Mouse (Mus musculus) forebrain, embryonic 11.5 days (tissue): Measurements from ENCODE around the gene Treml2. TPM values are rescaled to one million over a fixed set of nuclear protein-coding genes. Genes with fewer than 3 reads are reported as not detected.
"Not testable (repeated sequence)": the region's sequence is repeated elsewhere in the genome, so short reads cannot be mapped to it uniquely, and the experiment has no call there.

ENCODE experiments used
- ATAC-seq: fragments of 200-750 bp; cut with Nextera tagmentation; replicated peaks from 2 replicates; pipeline ENCODE4 v1.8.0; 2017; ENCODE audit warnings: moderate TSS enrichment; ENCODE audit not compliant: low FRiP score
- DNase-seq: peaks from one replicate; pipeline ENCODE4 v3.0.0-alpha.2; 2017; ENCODE audit warnings: low spot score
- H3K27ac ChIP-seq: fragments of 300-500 bp; sonication (generic); 2 replicates; pipeline ENCODE4 v1.5.1; 2014; ENCODE audit warnings: low read depth, low read length
- H3K27me3 ChIP-seq: fragments of 300-500 bp; sonication (generic); 2 replicates; pipeline ENCODE4 v1.6.1; 2014; ENCODE audit warnings: mild to moderate bottlenecking, low read length, mixed read lengths; ENCODE audit not compliant: control insufficient read depth, insufficient read depth
- H3K36me3 ChIP-seq: fragments of 300-500 bp; sonication (generic); 2 replicates; pipeline ENCODE4 v1.6.1; 2014; ENCODE audit warnings: mild to moderate bottlenecking, low read length, moderate library complexity, mixed read lengths; ENCODE audit not compliant: control insufficient read depth, insufficient read depth
- H3K4me1 ChIP-seq: fragments of 300-500 bp; sonication (generic); replicated peaks from 2 replicates; pipeline ENCODE4 v1.6.1; 2014; ENCODE audit warnings: low read length, mixed read lengths; ENCODE audit not compliant: control insufficient read depth, insufficient read depth
- H3K4me2 ChIP-seq: fragments of 300-500 bp; sonication (generic); 2 replicates; pipeline ENCODE4 v1.6.1; 2014; ENCODE audit warnings: low read depth, mild to moderate bottlenecking, low read length, moderate library complexity, mixed read lengths; ENCODE audit not compliant: severe bottlenecking
- H3K4me3 ChIP-seq: fragments of 300-500 bp; sonication (generic); 2 replicates; pipeline ENCODE4 v1.5.1; 2014; ENCODE audit warnings: low read depth, low read length
- H3K9ac ChIP-seq: fragments of 300-500 bp; sonication (generic); 2 replicates; pipeline ENCODE4 v1.6.1; 2014; ENCODE audit warnings: low read length
- H3K9me3 ChIP-seq: fragments of 300-500 bp; sonication (generic); 2 replicates; pipeline ENCODE4 v1.6.1; 2016; ENCODE audit warnings: low read length, mixed read lengths; ENCODE audit not compliant: control insufficient read depth
- WGBS: fragments of 180-500 bp; shearing (Covaris S2); extraction: QIAGEN DNeasy Blood & Tissue Kit; methylation state at CpG from one replicate; pipeline ENCODE4 v1.1.7; 2014; 5-methylcytosine and 5-hydroxymethylcytosine counted together
- polyA plus RNA-seq: library from polyadenylated mRNA; unstranded; fragments of >200 nt; fragmentation: Nextera tagmentation; extraction: Ambion mirVana; gene quantifications from 2 replicates; pipeline ENCODE4 v1.2.1, GENCODE M21; 2014

Treml2 gene
- polyA plus RNA-seq, 1 experiment from 2014 or later: 0.20 TPM

DNA sequence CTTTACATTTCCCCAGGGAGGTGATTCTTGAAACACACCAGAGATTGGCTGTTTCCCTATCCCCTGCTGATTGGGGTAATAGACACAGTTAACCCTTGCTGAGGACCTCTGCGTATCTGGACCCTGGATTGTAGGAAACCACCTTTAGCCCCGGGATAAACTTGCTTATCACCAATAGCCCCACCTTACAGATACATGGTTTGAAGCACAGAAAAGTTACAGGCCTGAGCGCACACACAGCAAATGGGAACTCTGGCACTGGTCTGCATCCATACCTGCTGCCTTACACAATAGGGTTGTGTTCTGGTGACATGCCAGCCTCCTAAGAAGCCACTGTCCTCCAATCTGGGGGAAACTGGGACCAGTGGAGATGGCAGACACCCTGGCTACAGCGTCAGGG, 46.5 kb downstream of the Treml2 start:
- Histone ChIP-seq H3K4me2 (no peak overlapping the region), H3K4me1 (no peaks in the 10 kb centered on the region), H3K4me3 (no peak overlapping the region), H3K27me3 (no peaks in the 10 kb centered on the region), H3K27ac (no peak overlapping the region), H3K9ac (no peak overlapping the region), H3K9me3 (no peaks in the 10 kb centered on the region), H3K36me3 (no peaks in the 10 kb centered on the region)
- WGBS: 83% methylated on average over 4 of the region's 4 CpGs
- ATAC-seq: no peak
- DNase-seq: peak; percentile 40

DNA sequence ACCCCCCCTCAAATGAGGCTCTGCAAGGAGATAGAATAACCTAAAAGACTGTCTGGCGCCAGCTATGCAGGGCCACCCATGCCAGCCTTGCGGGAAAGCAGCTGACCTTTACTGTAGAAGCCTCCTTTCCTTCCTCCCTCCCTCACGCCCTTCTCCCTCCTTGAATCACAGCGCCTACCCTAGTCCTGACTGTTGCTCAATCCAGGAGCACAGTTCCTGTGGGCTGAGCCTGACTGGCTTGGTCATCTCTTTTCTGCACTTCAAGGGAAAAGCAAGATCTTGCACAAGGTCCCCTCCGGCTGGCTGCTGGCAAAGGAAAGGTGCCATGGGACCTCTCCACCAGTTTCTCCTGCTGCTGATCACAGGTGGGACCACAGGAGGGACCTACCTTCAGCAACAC, 46.9 kb downstream of the Treml2 start, which contains the start of gene Trem2:
Gene Trem2 (plus strand): TSS at position 171 of the 400 bp plus-strand sequence.
- ATAC-seq (no peak), DNase-seq (no peak)
- 87% methylated on average over 5 of the region's 5 CpGs for WGBS
- Histone ChIP-seq H3K4me3 (no peak within 1 kb of the TSS), H3K27ac (no peak within 1 kb of the TSS), H3K4me2 (no peak within 1 kb of the TSS), H3K27me3 (no peaks in the 10 kb centered on the region), H3K9me3 (no peaks in the 10 kb centered on the region), H3K36me3 (no peaks in the 10 kb centered on the region), H3K4me1 (no peaks in the 10 kb centered on the region), H3K9ac (no peak within 1 kb of the TSS)

DNA sequence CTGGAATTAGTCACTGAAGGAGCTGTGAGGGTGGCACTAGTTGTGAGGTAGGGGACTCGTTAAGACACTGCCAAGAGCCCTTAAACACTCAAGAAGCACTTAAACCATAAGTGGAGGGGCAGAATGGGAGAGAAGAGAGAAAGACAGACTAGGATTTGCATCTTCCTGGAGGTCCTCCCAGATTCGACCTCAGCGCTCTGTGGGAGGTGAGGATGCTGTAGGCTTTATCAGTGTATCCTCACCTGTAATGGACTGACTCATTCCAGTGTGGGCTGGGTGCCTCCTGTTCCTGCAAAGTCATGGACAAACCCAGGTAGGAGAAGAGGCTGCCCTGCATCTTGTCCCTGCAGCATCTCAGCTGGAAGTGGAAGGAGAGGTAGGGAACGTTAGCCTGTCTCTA, 47.5 kb downstream of the Treml2 start:
- 58% methylated on average over 4 of the region's 4 CpGs for WGBS
- H3K9me3 ChIP-seq: no peaks in the 10 kb centered on the region
- no peaks in the 10 kb centered on the region for H3K36me3 ChIP-seq
- no peak overlapping the region for H3K27ac ChIP-seq
- no peak overlapping the region for H3K4me3 ChIP-seq
- H3K9ac ChIP-seq: no peak overlapping the region
- H3K27me3 ChIP-seq: no peaks in the 10 kb centered on the region
- no peak for ATAC-seq
- H3K4me1 ChIP-seq: no peaks in the 10 kb centered on the region
- no peak overlapping the region for H3K4me2 ChIP-seq
- DNase-seq: peak; percentile 35

DNA sequence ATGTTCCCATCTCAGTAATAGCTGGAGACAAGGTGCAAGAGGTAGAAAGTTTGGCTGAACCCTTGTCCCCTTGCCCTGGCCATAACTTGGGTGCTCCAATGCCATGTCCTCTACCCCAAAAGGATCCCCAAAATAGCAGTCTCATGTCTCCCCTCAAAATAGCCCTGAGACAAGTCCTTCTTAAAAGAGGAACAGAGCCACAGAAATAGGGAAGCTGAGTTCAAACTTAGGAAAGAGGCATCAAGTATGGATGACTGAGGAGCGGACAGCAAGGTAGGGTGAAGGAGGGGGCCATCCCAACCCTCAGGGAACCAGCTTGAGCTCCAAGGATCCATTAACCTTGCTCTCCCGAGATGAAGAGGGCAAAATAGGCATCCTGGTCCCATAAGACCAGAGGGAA, 48.0 kb downstream of the Treml2 start:
- no peak for ATAC-seq
- no peaks in the 10 kb centered on the region for H3K36me3 ChIP-seq
- 81% methylated on average over 2 of the region's 2 CpGs for WGBS

DNA sequence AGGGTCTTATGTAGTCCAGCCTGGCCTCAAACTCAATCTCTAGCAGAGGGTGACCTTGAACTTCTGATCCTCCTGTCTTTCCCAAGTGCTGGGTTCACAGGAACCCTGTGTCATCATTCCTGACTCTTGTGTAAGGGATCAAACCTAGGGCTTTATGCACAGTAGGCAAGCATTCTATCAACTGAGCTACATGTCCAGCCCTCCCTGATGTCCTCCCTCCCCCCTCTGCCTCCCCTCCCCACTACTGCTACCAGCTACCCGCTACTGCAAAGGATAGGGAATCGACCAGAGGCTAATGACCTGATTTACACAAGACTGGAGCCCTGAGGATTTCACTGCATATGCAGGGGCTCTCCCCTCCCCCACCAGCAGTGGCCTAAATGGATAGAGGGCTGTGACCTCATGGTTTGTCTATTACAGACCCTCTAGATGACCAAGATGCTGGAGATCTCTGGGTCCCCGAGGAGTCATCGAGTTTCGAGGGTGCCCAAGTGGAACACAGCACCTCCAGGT, 51.4 kb downstream of the Treml2 start:
- ATAC-seq (no peak), DNase-seq (no peak)
- H3K9ac ChIP-seq: no peak overlapping the region
- H3K27me3 ChIP-seq: no peaks in the 10 kb centered on the region
- no peak overlapping the region for H3K4me3 ChIP-seq
- no peak overlapping the region for H3K4me2 ChIP-seq
- H3K36me3 ChIP-seq: no peaks in the 10 kb centered on the region
- no peaks in the 10 kb centered on the region for H3K4me1 ChIP-seq
- no peaks in the 10 kb centered on the region for H3K9me3 ChIP-seq
- 84% methylated on average over 5 of the region's 5 CpGs for WGBS
- H3K27ac ChIP-seq: no peak overlapping the region

More for the DNA sequence above, 48.0 kb downstream of the Treml2 start:
- Histone ChIP-seq H3K9me3 (no peaks in the 10 kb centered on the region), H3K4me1 (no peaks in the 10 kb centered on the region), H3K4me2 (no peak overlapping the region), H3K27me3 (no peaks in the 10 kb centered on the region), H3K9ac (no peak overlapping the region), H3K4me3 (no peak overlapping the region), H3K27ac (no peak overlapping the region)
- no peak for DNase-seq

DNA sequence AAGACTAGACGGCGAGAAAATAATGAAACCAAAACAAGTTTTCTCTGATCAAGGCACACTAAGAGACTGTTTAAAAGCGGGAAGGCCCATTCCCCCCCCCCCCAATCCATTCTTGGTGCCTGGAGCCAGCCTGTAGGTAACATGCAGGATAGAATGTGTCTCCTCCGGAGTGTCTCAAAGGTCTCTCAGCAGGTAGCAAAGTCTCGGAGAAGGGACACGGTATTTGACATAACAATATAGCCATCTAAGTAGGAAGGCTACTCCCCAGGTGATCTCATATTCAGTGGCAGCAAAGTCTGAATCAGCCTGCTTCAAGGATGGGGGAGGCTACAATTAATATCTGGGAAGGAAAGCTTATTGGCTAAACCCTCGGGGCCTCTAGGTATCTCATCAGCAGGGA, 53.7 kb downstream of the Treml2 start:
- 67% methylated on average over 7 of the region's 7 CpGs for WGBS
- H3K27ac ChIP-seq, H3K4me1 ChIP-seq, DNase-seq, H3K9me3 ChIP-seq, H3K4me3 ChIP-seq, H3K27me3 ChIP-seq, H3K36me3 ChIP-seq, H3K4me2 ChIP-seq, ATAC-seq, H3K9ac ChIP-seq: not testable (repeated sequence)

DNA sequence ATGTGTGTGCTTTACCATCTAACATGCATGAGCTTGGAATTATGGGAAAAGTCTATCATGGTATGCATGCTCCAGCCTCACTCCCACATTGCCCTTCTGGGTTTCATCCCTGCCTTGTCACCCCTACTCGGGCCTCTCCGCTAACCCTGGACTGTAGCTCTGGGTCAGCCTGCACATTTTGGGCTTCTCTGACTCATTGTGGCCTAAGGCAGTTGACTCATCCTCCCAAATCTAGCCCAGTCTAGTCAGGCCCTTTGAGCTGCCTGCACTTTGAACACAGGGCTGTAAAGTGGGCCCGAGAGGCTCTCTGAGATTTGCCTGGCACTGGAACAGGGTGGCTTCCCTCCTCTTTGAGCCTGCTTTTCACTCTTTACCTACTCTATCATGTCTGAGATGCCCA, 56.5 kb downstream of the Treml2 start:
- Histone ChIP-seq H3K9ac (no peak overlapping the region), H3K4me2 (no peak overlapping the region), H3K4me1 (no peaks in the 10 kb centered on the region), H3K27ac (no peak overlapping the region), H3K27me3 (no peaks in the 10 kb centered on the region), H3K4me3 (no peak overlapping the region), H3K9me3 (no peaks in the 10 kb centered on the region), H3K36me3 (no peaks in the 10 kb centered on the region)
- WGBS: 93% methylated on average over 3 of the region's 3 CpGs
- ATAC-seq (no peak), DNase-seq (no peak)

DNA sequence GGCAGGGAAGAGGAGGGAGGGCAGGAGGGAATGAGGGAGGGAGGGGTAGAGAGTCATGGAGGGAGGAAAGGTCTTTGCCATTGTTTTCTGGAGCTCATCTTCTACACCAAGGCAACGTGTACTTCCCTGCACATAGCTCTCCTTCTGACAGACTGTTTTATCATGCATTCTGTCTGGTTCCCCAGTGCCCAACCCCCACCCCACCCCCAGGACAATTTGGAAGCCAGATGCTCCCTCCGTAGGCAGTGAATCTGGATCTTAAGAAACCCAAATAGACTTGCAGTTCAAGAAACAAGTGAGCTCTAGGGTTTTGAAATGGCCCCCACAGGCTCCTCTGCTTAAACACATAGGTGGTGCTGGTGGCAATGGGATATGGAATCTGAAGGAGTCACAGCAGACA, 58.6 kb downstream of the Treml2 start:
- no peaks in the 10 kb centered on the region for H3K9me3 ChIP-seq
- no peak overlapping the region for H3K4me3 ChIP-seq
- no peak overlapping the region for H3K9ac ChIP-seq
- H3K36me3 ChIP-seq: no peaks in the 10 kb centered on the region
- no peak overlapping the region for H3K4me2 ChIP-seq
- no peaks in the 10 kb centered on the region for H3K4me1 ChIP-seq
- no peak overlapping the region for H3K27ac ChIP-seq
- WGBS: 65% methylated on average over 2 of the region's 2 CpGs
- ATAC-seq (no peak), DNase-seq (no peak)
- H3K27me3 ChIP-seq: no peaks in the 10 kb centered on the region

DNA sequence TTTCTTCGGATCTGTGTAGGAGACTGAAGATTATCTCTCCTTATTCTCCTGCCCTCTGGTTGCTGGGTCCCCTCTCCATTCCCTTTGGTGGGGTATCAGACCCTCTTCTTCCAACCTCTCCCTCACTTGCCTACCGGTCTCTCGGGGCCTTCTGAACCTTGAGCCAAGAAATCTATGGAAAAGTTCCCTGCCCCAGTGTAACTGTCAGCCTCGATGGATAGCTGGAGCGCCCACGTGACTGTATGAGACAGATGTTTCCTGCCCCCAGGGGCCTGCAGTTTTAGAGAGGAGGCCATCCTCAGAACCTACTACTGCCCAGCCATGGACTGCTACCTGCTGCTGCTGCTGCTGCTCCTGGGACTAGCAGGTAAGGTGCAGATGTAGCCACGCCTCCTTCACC, 60.3 kb downstream of the Treml2 start, which contains the start of gene Treml1:
Gene Treml1 (plus strand): TSS at position 301 of the 400 bp plus-strand sequence.
- 86% methylated on average over 7 of the region's 7 CpGs for WGBS
- no peak for DNase-seq
- no peaks in the 10 kb centered on the region for H3K4me1 ChIP-seq
- H3K27me3 ChIP-seq: no peaks in the 10 kb centered on the region
- H3K27ac ChIP-seq: no peak within 1 kb of the TSS
- no peak for ATAC-seq
- no peaks in the 10 kb centered on the region for H3K36me3 ChIP-seq
- H3K4me2 ChIP-seq: no peak within 1 kb of the TSS
- no peaks in the 10 kb centered on the region for H3K9me3 ChIP-seq
- H3K9ac ChIP-seq: no peak within 1 kb of the TSS
- H3K4me3 ChIP-seq: no peak within 1 kb of the TSS
